Mouse (Mus musculus) limb, embryonic 11.5 days (tissue): ENCODE results near the gene Ctsw. TPM values are rescaled to one million over a fixed set of nuclear protein-coding genes. Genes with fewer than 3 reads are reported as not detected.

Experiments used
- ATAC-seq: fragments of 200-750 bp; cut with Nextera tagmentation; 2 replicates; pipeline ENCODE4 v1.8.0; 2017; ENCODE audit warnings: low read depth; ENCODE audit not compliant: insufficient number of reproducible peaks, low FRiP score, low TSS enrichment
- DNase-seq: peaks from one replicate; pipeline ENCODE4 v3.0.0-alpha.2; 2015; ENCODE audit warnings: low spot score
- H3K27ac ChIP-seq: fragments of 300-500 bp; sonication (generic); replicated peaks from 2 replicates; pipeline ENCODE4 v1.5.1; 2014; ENCODE audit warnings: low read depth, mild to moderate bottlenecking, low read length
- H3K27me3 ChIP-seq: fragments of 300-500 bp; sonication (generic); 2 replicates; pipeline ENCODE4 v1.6.1; 2014; ENCODE audit warnings: mild to moderate bottlenecking, low read length, mixed read lengths; ENCODE audit not compliant: control insufficient read depth, insufficient read depth
- H3K36me3 ChIP-seq: fragments of 300-500 bp; sonication (generic); 2 replicates; pipeline ENCODE4 v1.6.1; 2014; ENCODE audit warnings: mild to moderate bottlenecking, low read length, moderate library complexity, mixed read lengths; ENCODE audit not compliant: control insufficient read depth, insufficient read depth
- H3K4me1 ChIP-seq: fragments of 300-500 bp; sonication (generic); 2 replicates; pipeline ENCODE4 v1.6.1; 2014; ENCODE audit warnings: low read length, mixed read lengths; ENCODE audit not compliant: control insufficient read depth, insufficient read depth
- H3K4me2 ChIP-seq: fragments of 300-500 bp; sonication (generic); 2 replicates; pipeline ENCODE4 v1.6.1; 2014; ENCODE audit warnings: low read depth, mild to moderate bottlenecking, moderate library complexity; ENCODE audit not compliant: severe bottlenecking
- H3K4me3 ChIP-seq: fragments of 300-500 bp; sonication (generic); 2 replicates; pipeline ENCODE4 v1.5.1; 2014; ENCODE audit warnings: low read depth, low read length
- H3K9ac ChIP-seq: fragments of 300-500 bp; sonication (generic); 2 replicates; pipeline ENCODE4 v1.6.1; 2014; ENCODE audit warnings: mild to moderate bottlenecking, low read length
- H3K9me3 ChIP-seq: fragments of 300-500 bp; sonication (generic); 2 replicates; pipeline ENCODE4 v1.6.1; 2016; ENCODE audit warnings: low read length; ENCODE audit not compliant: control insufficient read depth
- WGBS: fragments of 180-500 bp; shearing (Covaris S2); extraction: QIAGEN DNeasy Blood & Tissue Kit; methylation state at CpG from one replicate; pipeline ENCODE4 v1.1.7; 2014; 5-methylcytosine and 5-hydroxymethylcytosine counted together
- polyA plus RNA-seq: library from polyadenylated mRNA; unstranded; fragments of >200 nt; fragmentation: Nextera tagmentation; extraction: Ambion mirVana; gene quantifications from 2 replicates; pipeline ENCODE4 v1.2.1, GENCODE M21; 2014

The Ctsw gene
- polyA plus RNA-seq, 1 experiment from 2014 or later, result 1.0 TPM

DNA sequence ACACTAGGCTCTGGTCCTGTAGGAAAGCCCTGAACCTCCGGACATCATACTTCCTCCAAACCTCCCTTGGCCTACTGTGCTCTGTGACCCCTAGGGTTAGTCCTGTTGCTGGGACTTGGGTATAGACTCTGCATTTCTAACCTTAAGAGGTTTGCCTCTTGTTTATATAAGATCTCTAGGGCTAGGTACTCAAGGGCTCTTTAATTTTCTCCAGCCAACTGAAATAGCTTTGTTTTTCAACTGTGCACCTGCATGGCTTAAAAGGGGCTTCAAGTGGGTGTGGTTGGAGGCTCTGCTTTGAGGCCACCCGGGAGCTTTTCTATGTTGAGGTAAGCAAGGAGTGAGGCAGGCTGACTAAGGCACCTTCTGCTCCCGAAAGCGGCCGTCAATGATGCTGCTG is 16.2 kb upstream of the Ctsw start:
- DNase-seq (no peak), ATAC-seq (no peak)
- Histone ChIP-seq H3K4me2 (no peak overlapping the region), H3K36me3 (peaks cover 13% of the 10 kb centered on the region), H3K4me3 (no peak overlapping the region), H3K9ac (no peak overlapping the region), H3K4me1 (peaks cover 4% of the 10 kb centered on the region; the same call in 1 of the 2 replicates), H3K27me3 (no peaks in the 10 kb centered on the region), H3K9me3 (no peaks in the 10 kb centered on the region), H3K27ac (no peak overlapping the region)
- WGBS, result 89% methylated on average over 5 of the region's 5 CpGs

DNA sequence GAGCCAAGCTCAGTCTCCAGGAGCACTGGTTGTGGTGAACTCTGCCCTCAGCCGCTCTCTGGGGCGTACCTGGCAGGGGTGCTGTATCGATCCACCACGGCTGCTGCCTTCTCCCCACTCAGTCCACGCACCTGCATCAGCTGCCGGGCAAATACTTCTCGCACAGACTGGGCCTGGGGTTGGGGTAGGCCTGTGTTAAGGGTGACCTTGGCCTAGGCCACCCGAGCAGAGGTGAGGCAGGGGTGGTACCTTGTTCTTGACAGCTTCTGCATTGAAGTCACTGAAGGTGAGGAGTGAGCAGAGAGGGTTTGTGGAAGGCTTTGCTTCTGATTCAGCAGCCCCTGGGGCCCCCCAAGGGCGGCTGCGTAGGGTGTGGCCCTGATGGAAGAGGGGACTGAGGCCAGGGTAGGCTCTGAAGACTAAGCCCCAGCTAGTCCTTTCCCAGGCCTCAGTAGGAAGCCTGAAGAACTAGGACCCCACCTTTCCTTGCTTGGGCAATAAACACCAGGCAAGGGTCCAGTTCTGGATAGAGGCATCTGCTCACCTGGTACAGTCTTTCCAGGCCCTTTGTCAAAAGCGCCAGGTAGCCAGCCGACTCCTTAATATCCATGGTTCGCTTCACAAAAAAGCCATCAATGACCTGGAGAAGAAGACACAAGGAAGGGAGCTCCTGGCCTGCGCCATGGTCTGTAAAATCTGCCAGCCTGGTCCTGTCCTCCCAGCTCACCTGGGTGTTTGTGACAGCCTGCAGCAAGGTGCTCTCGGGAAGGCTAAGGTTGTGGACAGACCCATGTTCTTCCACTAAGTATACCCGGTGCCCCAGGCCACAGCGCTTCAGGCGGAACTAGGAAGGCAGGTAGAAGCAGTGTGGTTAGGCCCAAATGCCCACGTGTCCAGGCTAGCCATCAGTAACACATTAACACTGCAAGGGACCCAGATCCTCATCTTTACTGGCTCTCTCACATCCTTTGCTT is 15.4 kb upstream of the Ctsw start:
- H3K27me3 ChIP-seq, result no peaks in the 10 kb centered on the region
- H3K9ac ChIP-seq, result no peak overlapping the region
- H3K4me2 ChIP-seq, result no peak overlapping the region
- H3K36me3 ChIP-seq, result peaks cover 13% of the 10 kb centered on the region
- ATAC-seq, result no peak
- WGBS, result 93% methylated on average over 19 of the region's 19 CpGs
- H3K4me3 ChIP-seq, result no peak overlapping the region
- no peak overlapping the region for H3K27ac ChIP-seq
- peaks cover 4% of the 10 kb centered on the region; the same call in 1 of the 2 replicates for H3K4me1 ChIP-seq
- no peaks in the 10 kb centered on the region for H3K9me3 ChIP-seq
- no peak for DNase-seq

DNA sequence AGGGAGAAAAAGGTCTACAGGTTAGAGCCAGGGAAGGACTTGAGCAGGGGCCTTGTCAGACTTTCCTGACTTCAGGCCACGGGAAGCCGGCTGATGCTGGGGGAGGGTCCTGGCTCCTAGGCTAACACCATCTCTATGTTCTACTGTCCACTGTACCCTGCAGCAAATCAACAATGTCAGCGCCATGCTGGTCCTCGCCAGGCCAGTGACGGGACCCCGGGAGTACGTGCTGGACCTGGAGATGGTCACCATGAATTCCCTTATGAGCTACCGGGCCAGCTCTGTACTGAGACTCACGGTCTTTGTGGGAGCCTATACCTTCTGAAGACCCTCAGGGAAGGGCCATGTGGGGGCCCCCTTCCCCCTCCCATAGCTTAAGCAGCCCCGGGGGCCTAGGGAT is 13.1 kb upstream of the Ctsw start:
- Histone ChIP-seq H3K27ac (no peak overlapping the region), H3K36me3 (peaks cover 13% of the 10 kb centered on the region), H3K4me1 (no peaks in the 10 kb centered on the region), H3K4me3 (no peak overlapping the region), H3K9me3 (no peaks in the 10 kb centered on the region), H3K27me3 (no peaks in the 10 kb centered on the region), H3K4me2 (no peak overlapping the region), H3K9ac (no peak overlapping the region)
- no peak for DNase-seq
- ATAC-seq, result no peak
- WGBS, result 91% methylated on average over 10 of the region's 10 CpGs

DNA sequence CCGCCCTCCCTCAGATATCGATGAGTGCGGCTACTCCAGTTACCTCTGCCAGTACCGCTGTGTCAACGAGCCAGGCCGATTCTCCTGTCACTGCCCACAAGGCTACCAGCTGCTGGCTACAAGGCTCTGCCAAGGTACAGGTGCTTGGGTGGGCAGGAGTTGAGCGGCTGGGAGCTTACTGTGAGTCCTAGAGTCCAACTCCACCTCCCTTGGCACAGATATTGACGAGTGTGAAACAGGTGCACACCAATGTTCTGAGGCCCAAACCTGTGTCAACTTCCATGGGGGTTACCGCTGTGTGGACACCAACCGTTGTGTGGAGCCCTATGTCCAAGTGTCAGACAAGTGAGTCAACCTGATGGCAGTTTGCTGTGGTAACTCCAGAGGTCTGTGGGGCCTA is 11.7 kb upstream of the Ctsw start:
- H3K4me3 ChIP-seq, result no peak overlapping the region
- WGBS, result 92% methylated on average over 10 of the region's 10 CpGs
- H3K9ac ChIP-seq, result no peak overlapping the region
- no peaks in the 10 kb centered on the region for H3K27me3 ChIP-seq
- ATAC-seq (no peak), DNase-seq (no peak)
- no peak overlapping the region for H3K4me2 ChIP-seq
- H3K36me3 ChIP-seq, result peaks cover 12% of the 10 kb centered on the region
- no peaks in the 10 kb centered on the region for H3K9me3 ChIP-seq
- H3K27ac ChIP-seq, result no peak overlapping the region
- H3K4me1 ChIP-seq, result peaks cover 10% of the 10 kb centered on the region

DNA sequence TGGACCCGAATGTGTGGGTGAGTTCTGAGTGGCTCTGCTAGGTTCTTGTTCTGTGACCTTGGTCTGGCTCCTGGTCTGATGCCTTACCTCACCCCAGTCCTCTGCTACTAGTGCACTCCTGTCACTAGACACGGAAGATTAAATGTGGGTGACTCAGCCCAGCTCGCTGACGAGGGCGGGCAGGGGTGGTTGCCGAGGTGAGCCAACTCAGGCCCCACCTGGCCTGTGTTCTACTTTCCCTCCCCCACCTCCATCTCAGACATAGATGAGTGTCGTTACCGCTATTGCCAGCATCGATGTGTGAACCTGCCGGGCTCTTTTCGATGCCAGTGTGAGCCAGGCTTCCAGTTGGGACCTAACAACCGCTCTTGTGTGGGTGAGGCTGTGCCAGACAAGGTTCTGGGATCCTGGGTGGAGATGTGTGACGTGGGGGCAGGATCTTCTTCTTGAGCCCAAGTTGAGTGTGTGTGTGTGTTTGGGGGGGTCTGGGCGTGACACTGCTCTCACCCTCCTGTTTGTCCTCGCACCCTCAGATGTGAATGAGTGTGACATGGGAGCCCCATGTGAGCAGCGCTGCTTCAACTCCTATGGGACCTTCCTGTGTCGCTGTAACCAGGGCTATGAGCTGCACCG is 9.5 kb upstream of the Ctsw start:
- H3K4me2 ChIP-seq, result no peak overlapping the region
- H3K4me1 ChIP-seq, result peaks cover 10% of the 10 kb centered on the region
- ATAC-seq (no peak), DNase-seq (no peak)
- H3K27me3 ChIP-seq, result no peaks in the 10 kb centered on the region
- 92% methylated on average over 18 of the region's 18 CpGs for whole genome bisulfite sequencing
- H3K4me3 ChIP-seq, result no peak overlapping the region
- H3K36me3 ChIP-seq, result peaks cover 4% of the 10 kb centered on the region; the same call in 1 of the 2 replicates
- H3K9me3 ChIP-seq, result no peaks in the 10 kb centered on the region
- no peak overlapping the region for H3K9ac ChIP-seq
- H3K27ac ChIP-seq, result no peak overlapping the region

DNA sequence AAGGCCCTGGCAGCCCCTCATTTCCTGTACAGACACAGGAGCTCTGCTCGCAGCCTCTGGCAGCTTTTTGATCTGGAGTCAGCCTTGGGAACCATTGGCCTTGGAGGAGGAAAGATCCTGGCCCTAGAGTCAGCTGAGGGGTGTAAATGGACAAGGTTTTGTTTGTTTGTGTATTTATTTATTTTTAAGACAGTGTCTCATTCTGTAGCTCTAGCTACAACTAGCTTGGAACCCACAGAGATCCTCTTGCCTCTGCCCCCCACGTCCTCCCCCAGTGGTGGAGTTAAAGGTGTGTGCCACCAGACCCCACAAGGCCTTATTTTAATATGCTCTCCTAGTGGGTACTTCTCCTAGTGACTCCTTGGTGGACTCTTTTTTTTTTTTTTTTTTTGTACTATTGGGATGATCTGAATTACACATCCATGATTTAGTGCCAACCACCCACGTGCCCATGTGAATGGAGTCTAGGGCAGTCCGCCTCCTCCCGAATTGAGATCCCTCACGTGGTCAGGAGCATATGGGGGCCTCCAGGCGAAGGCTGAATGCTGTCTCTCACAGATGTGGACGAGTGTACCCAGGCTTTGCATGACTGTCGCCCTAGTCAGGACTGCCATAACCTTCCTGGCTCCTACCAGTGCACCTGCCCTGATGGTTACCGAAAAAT is 8.8 kb upstream of the Ctsw start:
- Histone ChIP-seq H3K9ac (no peak overlapping the region), H3K36me3 (peaks cover 4% of the 10 kb centered on the region; the same call in 1 of the 2 replicates), H3K27me3 (no peaks in the 10 kb centered on the region), H3K4me3 (no peak overlapping the region), H3K4me2 (no peak overlapping the region), H3K9me3 (no peaks in the 10 kb centered on the region), H3K27ac (no peak overlapping the region), H3K4me1 (peaks cover 10% of the 10 kb centered on the region)
- DNase-seq (no peak), ATAC-seq (no peak)
- WGBS, result 83% methylated on average over 10 of the region's 10 CpGs

DNA sequence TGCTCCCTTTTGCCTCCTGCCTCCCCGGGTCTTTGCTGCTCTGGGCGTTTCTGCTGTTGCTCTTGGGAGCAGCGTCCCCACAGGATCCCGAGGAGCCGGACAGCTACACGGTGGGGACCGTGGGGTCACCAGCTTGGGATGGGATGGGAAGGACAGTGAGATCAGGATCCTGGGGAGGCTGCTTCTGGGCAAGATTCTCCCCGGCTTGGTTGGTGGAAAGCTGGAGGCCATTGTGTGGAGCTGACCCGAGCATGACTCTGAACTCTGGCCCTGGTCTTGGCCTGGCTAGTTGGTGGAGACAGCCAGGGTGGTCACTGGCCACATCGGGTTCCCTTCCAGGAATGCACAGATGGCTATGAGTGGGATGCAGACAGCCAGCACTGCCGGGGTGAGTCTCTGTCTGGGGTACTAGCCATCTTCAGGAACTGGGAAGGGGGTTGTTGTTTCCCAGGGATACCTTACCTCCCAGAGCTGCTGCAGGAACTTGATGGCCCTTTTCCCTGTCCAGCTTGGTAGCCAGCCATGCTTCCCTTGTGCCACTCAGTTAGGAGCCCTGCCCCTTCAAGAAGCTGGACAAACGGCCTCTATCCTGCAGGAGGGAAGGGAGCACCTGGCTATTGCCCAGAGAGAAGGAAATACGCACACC is 6.9 kb upstream of the Ctsw start:
- 19% methylated on average over 13 of the region's 13 CpGs for WGBS
- ATAC-seq, result 0 out of 2 replicates have a peak, but pooled peaks have one; percentile 13

More for the DNA sequence above, 6.9 kb upstream of the Ctsw start:
- no peaks in the 10 kb centered on the region for H3K27me3 ChIP-seq
- DNase-seq, result no peak
- H3K4me3 ChIP-seq, result peak overlapping the region; percentile 60
- peak overlapping the region; percentile 87 for H3K27ac ChIP-seq
- H3K36me3 ChIP-seq, result 0 out of 2 replicates have a peak, but pooled peaks cover 2% of the 10 kb centered on the region
- H3K4me1 ChIP-seq, result peaks cover 10% of the 10 kb centered on the region
- peak overlapping the region; percentile 88 for H3K4me2 ChIP-seq
- no peaks in the 10 kb centered on the region for H3K9me3 ChIP-seq
- H3K9ac ChIP-seq, result peak overlapping the region; percentile 87
